Mouse (Mus musculus) left cerebral cortex, adult 9 months (tissue): ENCODE data around the gene Dapk1.

Experiments used
- DNase-seq, 2 experiments: peaks; one replicate each; pipeline ENCODE4 v3.0.0; 2022; ENCODE audit warnings: low spot score in 2 of 2

Dapk1 gene

GRCm38 (mm10) chr13:60690921-60691320 lies 89.2 kb downstream of the Dapk1 start:
- DNase-seq: no peak

DNA sequence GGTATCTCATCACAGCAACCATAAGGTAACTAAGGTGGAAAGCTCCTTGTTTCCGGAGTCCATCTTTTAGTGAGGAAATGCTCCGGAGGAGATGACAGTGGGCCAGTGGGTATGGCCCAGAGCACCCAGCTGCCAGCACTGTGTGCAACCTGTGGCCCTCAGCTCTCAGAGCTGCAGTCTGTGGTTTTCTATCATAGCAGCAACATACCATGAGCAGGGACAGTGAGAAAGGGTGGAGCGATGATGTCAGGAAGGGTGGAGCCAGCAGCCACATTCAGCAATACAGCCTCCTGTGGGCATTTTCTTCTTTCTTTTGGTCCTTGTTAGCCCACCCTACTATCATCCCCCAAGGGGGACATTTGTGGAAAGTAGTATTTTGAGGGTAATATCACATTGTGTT lies 90.2 kb downstream of the Dapk1 start:
- no peak for DNase-seq

DNA sequence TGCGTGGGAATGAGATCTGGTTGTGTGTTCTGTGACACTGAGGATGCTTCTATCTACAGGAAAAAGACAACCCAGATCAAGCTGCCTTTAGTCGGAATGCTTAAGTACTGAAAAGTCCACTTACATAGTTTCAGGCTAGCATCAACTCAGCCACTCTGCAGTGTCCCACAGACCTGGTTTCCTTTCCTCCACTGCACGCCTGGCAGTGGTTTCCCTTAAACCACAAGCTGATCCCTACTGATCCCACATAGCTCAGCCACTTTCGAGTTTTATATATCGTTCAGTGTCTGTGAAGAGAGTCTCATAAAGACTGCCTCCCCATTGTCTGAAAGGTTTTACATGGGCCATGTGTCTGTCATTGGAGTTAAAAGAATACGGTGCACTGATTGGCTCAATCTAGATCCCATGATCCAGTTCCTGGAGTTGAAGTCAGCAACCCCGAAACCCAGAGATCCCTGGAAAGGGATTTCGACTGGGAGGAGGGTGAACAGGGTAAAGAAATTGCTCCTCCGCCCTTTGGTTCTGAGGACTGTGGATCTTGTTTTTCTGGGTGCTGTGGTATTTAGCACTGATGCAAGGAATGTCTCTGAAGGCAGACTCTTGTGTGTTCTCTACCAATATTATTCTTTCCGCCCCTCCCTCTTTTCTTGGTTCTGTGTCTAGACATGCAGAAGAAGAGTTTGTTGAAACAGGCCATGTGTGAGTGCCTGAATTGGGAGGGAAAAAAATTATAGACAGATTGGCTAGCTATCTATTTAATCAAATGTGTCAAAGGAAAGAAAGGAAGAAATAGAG lies 93.6 kb downstream of the Dapk1 start:
- DNase-seq: no peak

DNA sequence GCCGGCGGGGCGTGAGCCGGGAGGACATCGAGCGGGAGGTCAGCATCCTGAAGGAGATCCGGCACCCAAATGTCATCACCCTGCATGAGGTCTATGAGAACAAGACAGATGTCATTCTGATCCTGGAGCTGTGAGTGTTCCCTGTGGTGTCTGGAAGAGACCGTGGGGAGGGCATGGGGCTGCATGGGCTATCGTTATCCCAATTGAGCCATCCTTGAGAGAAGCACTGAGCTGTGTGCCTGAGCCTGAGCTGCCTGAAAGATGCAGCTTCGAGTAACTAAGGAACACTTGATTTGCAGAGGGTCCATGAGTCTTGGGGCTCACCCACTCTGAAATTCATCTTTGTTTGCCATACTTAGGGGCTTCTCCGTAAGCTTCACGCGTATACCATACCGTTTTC lies 94.6 kb downstream of the Dapk1 start:
- no peak for DNase-seq

DNA sequence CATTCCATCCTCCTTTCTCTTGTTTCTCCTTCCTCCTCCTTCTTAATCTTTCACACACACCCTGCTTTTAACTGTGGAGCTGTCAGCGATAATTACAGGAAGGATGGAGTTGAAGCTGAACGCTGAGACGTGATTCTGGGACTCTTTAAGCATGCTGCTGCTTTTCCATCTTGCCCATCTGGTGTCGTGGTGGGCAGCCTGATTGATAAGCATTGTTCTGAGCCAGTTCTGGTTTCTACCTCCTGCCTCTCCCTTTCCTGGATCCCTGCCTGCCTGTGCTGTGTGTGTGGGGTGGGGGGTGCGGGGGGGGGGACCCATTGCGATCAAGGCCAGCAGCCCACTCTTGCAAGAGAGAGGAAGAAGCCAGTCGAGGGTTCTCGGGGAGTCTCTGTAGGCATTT lies 95.0 kb downstream of the Dapk1 start:
- DNase-seq: no peak

- DNase-seq: no peak
These were observed 96.3 kb downstream of the Dapk1 start for GRCm38 (mm10) chr13:60698021-60698420.

DNA sequence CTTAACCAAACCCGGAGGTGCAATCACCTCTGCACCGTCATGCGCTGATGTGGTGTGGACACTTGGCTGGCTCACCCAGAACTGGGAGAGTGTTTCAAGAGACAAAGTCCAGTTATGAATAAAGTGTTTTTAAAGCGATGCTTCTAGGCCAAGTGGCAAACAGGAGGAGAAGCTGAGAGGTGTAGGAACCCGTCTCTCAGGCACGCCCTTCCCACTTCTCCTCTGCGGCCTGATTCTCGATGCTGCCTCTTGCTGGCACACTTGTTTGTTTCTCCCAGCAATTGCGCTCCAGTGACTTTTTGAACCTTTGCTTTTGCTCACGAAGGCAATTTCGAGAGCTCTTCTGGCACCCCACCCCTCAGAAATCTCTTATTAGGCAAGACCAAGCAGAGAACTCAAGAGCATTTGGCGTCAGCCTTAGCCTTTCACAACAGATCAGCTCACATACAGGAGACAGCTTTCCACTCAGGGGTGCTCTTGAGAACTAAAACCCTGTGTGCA lies 100.0 kb downstream of the Dapk1 start:
- DNase-seq: no peak

GRCm38 (mm10) chr13:60707541-60708468 lies 106.1 kb downstream of the Dapk1 start:
- DNase-seq: no peak

GRCm38 (mm10) chr13:60709136-60709535 lies 107.4 kb downstream of the Dapk1 start:
- no peak for DNase-seq

- no peak for DNase-seq
These were observed 109.2 kb downstream of the Dapk1 start for GRCm38 (mm10) chr13:60710963-60711362.

DNA sequence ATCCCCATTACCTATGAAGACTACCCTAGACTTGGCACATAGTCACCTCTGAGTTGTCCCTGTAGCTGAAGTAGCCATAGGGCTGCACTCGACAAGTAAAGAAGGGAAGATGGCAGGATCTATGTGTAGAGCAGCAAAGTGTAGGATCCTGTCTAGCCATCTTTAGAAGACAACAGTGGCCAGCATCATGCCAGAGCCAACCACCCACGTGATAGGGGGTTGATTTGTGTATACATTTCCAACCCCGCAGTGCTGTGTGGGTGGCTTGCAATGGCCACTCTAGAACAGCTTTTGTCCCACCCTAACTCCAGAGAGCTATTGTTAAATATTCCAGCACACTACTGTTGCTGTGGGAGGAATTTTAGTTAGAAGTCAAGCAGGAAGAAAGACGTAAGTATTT lies 111.8 kb downstream of the Dapk1 start:
- DNase-seq: no peak

GRCm38 (mm10) chr13:60716107-60716506 lies 114.4 kb downstream of the Dapk1 start:
- no peak for DNase-seq

DNA sequence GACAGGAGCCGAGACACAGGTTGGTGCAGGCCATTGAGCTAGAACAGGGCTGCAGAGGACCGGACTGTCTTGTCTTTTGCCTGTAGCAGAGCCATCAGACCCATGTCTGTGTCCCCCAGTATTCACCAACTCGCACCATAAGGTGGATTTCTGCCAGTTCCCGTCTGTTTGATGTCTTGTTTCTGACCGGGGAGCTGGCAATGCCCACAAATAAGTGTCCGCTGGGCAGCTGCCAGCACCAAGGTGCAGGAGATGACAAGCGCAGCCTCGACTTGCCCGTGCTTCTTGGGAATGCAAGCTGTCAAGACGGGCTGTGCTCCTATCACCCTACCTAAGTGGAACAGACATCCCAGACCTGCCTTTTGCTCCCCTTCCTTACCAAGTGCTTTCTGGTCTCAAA lies 115.7 kb downstream of the Dapk1 start:
- no peak for DNase-seq

DNA sequence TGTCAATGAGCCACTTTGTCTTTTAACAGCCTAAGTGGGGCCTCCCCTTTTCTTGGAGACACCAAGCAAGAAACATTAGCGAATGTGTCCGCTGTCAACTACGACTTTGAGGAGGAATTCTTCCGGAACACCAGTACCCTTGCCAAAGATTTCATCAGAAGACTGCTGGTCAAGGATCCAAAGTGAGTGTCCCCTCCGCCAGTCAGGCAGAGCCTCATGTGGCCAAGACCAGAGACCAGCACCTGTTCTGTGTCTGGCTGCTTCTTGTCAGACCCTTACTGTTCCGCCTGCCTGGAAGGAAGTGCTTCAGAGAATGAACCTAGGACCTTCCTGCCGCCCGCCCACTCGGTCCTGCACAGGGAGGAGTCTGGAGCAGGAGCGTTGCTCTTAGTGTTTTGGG lies 117.8 kb downstream of the Dapk1 start:
- DNase-seq: no peak

GRCm38 (mm10) chr13:60722763-60723162 lies 121.0 kb downstream of the Dapk1 start:
- DNase-seq: no peak

DNA sequence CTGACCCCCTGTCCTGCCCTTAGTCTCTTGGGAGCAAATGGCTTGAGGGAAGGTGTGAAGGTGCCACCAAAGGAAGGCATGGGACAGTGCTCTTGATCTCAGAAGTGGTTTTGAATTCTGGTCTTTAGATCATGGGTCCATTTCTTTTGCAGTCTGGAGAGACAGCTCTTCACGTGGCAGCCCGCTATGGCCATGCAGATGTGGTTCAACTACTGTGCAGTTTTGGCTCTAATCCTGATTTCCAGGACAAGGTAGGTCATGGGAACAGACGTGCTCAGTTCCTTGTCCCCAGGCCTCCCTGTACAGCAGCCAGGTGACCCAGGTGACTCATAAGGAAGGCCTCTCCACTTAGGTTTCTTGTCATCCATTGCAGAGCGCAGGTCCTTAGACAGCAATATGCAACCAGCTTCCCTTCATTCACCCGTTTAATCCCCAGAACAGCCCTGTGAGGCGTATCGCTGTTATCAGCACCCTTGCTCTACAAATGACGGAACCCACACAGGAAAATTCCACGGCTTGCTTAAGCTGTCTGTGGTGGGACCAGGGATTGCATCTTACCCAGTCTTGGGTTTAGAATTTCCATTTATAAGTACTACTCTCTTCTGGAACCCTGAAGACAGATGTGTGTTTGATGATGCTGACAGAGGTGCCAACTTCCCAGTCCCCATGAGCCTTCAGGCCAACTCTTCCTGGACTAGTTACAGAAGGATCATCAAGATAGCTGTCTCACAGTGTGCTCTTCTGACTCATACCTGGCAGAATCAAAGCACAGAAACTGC lies 126.7 kb downstream of the Dapk1 start:
- no peak for DNase-seq

DNA sequence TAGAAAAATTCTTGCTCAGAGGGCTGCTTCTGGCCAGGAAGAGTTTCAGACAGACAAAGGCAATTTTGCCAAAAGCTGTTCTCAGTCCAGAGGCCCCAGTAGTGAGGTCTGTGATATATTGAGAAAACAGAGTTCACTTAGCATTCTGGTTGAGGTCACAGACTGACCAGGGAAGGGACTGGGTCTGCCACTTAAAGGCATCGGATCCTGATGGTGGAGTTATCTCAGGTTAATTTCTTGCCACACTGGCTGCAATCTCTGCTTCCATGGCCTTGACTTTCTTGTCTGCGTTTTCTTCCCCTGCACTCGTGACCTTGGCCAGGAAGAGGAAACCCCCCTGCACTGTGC lies 127.3 kb downstream of the Dapk1 start:
- no peak for DNase-seq

DNA sequence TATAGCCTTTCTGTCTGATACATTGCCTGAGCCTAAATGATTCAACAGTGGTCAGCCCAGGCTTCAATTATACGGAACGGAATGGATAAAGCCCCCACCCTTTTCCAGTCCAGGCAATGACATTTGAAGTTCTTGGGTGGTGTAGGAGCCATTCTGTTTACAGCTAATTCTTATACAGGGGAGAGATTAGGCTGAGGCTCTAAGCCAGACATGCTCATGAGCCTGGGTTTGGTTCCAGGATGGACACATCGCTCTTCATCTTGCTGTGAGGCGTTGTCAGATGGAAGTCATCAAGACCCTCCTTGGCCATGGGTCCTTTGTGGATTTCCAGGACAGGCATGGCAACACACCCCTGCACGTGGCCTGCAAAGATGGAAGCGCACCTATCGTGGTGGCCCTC lies 128.8 kb downstream of the Dapk1 start:
- DNase-seq: no peak

- no peak for DNase-seq
These were observed 129.3 kb downstream of the Dapk1 start for GRCm38 (mm10) chr13:60731001-60731400.

DNA sequence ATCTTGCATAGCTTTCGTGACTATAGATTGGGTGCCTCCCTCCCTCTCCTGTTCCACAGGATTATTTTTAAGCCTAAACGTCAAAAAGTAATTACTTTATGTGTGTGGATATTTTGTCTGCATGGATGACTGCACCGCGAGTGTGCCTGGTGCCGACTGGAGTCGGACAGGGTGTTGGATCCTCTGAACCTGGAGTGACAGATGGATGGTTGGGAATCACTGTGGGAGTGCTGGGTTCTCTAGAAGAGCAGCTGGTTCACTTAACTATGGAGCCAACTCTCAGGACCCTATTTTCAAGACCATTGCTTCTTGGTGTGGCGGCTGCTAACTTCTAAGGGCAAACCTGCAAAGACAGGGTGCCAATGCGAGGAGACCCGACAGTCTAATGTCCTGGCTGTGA lies 133.6 kb downstream of the Dapk1 start:
- no peak for DNase-seq

DNA sequence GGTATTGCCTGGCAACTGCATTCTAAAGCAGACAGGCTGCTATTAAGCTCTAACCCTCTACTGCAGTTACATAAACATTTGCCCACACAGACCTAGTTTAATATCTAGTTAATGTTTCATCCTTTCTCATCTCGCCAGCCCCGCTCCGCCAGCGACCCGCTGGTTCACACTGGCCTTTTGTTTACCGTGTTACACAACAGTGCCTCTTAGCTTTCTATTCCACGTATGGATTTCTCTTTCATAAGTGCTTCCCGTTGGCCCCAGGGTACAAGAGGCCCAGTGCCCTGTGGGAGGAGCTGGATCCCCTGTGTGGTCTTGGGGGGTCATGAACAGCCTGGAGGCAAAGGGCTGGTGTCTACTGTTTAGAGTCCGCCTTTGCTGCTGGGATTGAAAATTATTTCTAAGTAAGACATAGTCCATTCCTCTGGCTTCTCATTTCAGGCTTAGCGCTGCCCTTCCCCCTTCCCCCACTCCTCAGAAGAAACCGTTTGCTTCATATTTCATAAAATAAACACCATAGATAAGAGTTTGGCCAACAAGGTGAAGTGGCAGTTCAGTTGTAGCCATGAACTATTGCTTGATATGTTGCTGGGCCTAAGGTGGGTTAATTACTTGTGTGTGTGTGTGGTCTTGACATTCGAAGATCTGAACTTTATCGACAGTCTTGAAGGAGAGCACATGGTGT lies 134.8 kb downstream of the Dapk1 start:
- no peak for DNase-seq
